Mouse (Mus musculus) liver, embryonic 14.5 days (tissue): ENCODE measurements at regions not wholly inside any gene's neighbourhood (a gene's known extent, or its start where the extent isn't known, plus 50 kb on each side); places are given as distances from the start of the nearest gene placed in this dataset.

Source experiments
- ATAC-seq: fragments of 200-750 bp; cut with Nextera tagmentation; 2 replicates; pipeline ENCODE4 v1.8.0; 2017; ENCODE audit warnings: moderate number of reproducible peaks, mild to moderate bottlenecking, moderate library complexity; ENCODE audit not compliant: insufficient read depth
- DNase-seq, 3 experiments: peaks; one replicate each; pipeline ENCODE4 v3.0.0-alpha.2; 2012 to 2013; ENCODE audit warnings: low read depth in 3 of 3, low spot score in 3 of 3
- H3K27ac ChIP-seq: fragments of 300-500 bp; sonication (generic); 2 replicates; pipeline ENCODE4 v1.5.1; 2014; ENCODE audit warnings: moderate library complexity, mild to moderate bottlenecking, control low read depth, inconsistent platforms
- H3K27me3 ChIP-seq: fragments of 300-500 bp; sonication (generic); 2 replicates; pipeline ENCODE4 v1.6.1; 2014; ENCODE audit warnings: mild to moderate bottlenecking, low read length, moderate library complexity; ENCODE audit not compliant: control insufficient read depth, insufficient read depth
- H3K36me3 ChIP-seq: fragments of 300-500 bp; sonication (generic); replicated peaks from 2 replicates; pipeline ENCODE4 v1.6.1; 2014; ENCODE audit warnings: low read depth; ENCODE audit not compliant: control insufficient read depth, insufficient read depth
- H3K4me1 ChIP-seq, 2 experiments: fragments of 200-500 bp in 1 of 2; fragments of 300-500 bp in 1 of 2; sonication (generic) in 1 of 2; replicated peaks; 2 replicates each; pipeline ENCODE4 v1.6.1; 2012 to 2014; ENCODE audit warnings: antibody characterized with exemption in 1 of 2, inconsistent platforms in 1 of 2, low read length in 1 of 2; ENCODE audit not compliant: control insufficient read depth in 2 of 2, insufficient read depth in 2 of 2
- H3K4me2 ChIP-seq: fragments of 300-500 bp; sonication (generic); 2 replicates; pipeline ENCODE4 v1.6.1; 2014; ENCODE audit warnings: low read depth, mild to moderate bottlenecking, control low read depth, moderate library complexity
- H3K4me3 ChIP-seq, 2 experiments: fragments of 200-500 bp in 1 of 2; fragments of 300-500 bp in 1 of 2; sonication (generic) in 1 of 2; 2 replicates each; pipeline ENCODE4 v1.5.1; 2012 to 2014; ENCODE audit warnings: low read depth in 2 of 2, low read length in 2 of 2, mild to moderate bottlenecking in 2 of 2, control low read depth in 1 of 2, inconsistent platforms in 1 of 2, moderate library complexity in 1 of 2; ENCODE audit not compliant: insufficient read depth in 1 of 2
- H3K9ac ChIP-seq: fragments of 300-500 bp; sonication (generic); replicated peaks from 2 replicates; pipeline ENCODE4 v1.6.1; 2014; ENCODE audit warnings: mild to moderate bottlenecking, control low read depth, moderate library complexity
- H3K9me3 ChIP-seq: fragments of 300-500 bp; sonication (generic); 2 replicates; pipeline ENCODE4 v1.6.1; 2016; ENCODE audit warnings: low read length, mixed read lengths; ENCODE audit not compliant: control insufficient read depth
- CTCF ChIP-seq: IDR thresholded peaks from 2 replicates; pipeline ENCODE4 v1.5.1; 2016; ENCODE audit warnings: antibody characterized with exemption, low read depth, control low read depth
- EP300 ChIP-seq: IDR thresholded peaks from 2 replicates; pipeline ENCODE4 v1.6.1; 2016; ENCODE audit warnings: antibody characterized with exemption, low read depth
- WGBS: fragments of 180-500 bp; shearing (Covaris S2); extraction: QIAGEN DNeasy Blood & Tissue Kit; methylation state at CpG from one replicate; pipeline ENCODE4 v1.1.7; 2014; ENCODE audit not compliant: insufficient replicate concordance; 5-methylcytosine and 5-hydroxymethylcytosine counted together

DNA sequence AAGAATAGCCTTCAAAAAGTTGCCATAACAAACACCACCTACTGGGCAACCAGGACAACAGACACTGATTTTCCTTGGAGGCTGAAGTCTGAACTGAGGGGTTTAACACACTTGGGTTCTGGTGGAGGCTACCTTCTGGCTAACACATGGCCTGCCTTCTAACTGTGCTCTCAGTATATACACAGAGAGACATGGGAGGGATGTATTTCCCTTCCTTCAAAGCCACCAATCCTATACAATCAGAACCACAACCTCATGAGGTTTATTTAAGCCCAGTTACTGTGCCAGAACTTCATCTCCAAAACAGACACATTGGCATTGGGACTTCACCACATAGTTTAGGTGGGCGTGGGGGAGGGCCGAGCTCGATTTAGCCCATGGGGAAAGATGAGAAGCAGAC, 50.1 kb upstream of the Smad1 start:
- Histone ChIP-seq H3K9me3 (no peaks in the 10 kb centered on the region), H3K4me1 (no peaks in the 10 kb centered on the region), H3K4me2 (no peak overlapping the region), H3K27ac (no peak overlapping the region), H3K36me3 (no peaks in the 10 kb centered on the region), H3K27me3 (no peaks in the 10 kb centered on the region), H3K4me3 (no peak overlapping the region), H3K9ac (no peak overlapping the region)
- TF ChIP-seq EP300 (no peak), CTCF (no peak)
- WGBS, result 55% methylated on average over 3 of the region's 3 CpGs
- no peak for ATAC-seq
- DNase-seq, result no peak
